Mouse (Mus musculus) small intestine, adult 2 months (tissue): ENCODE results near the gene Stxbp3.

Experiments
- CTCF ChIP-seq: fragments of 200-500 bp; IDR thresholded peaks from 2 replicates; pipeline ENCODE4 v1.5.1; 2012; ENCODE audit warnings: low read depth, mild to moderate bottlenecking, control low read depth, inconsistent platforms, low read length, moderate library complexity, mixed read lengths; ENCODE audit not compliant: insufficient replicate concordance, insufficient read length; ENCODE audit errors: extremely low read depth
- POLR2A ChIP-seq: fragments of 200-500 bp; IDR thresholded peaks from 2 replicates; pipeline ENCODE4 v1.6.1; 2012; ENCODE audit warnings: low read depth, mild to moderate bottlenecking, control low read depth, inconsistent platforms, low read length, moderate library complexity

DNA sequence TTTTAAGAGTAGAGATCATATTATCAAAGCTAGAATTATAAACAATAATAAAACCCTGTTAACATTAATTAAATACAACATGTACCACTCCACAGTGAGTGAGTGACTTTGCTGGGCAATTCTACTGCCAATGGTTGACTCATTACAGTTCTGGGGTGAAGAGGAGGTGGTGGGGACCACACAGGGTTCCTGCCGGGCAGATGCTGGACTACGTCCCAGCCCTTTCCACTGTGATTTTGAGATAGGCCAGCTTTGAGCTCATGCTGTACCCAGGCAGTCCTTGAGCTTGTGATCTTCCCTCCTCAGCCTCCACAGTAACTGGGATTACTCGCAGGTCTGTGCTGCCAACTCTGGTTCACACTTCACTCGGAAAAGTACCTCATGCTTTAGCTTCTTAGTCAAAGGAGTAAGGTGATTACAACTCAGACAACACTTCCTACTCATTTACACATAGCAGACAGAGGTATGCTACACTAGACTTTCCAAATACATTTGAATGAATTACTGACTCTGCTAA is 29.5 kb downstream of the Stxbp3 start:
- no peak for TF ChIP-seq POLR2A
- no peak for TF ChIP-seq CTCF
